Mouse (Mus musculus): ENCODE results near the gene Cyb561d1.
"Not testable (repeated sequence)": the region's sequence is repeated elsewhere in the genome, so short reads cannot be mapped to it uniquely, and the experiment has no call there.

Gene Cyb561d1

GRCm38 (mm10) chr3:108200329-108201323, at the start of gene Cyb561d1:
Cyb561d1 (minus strand) TSS chr3:108201212.
- DNase-seq = peak; percentile 86

GRCm38 (mm10) chr3:108246857-108247256, 45.8 kb upstream of the Cyb561d1 start:
- DNase-seq = no peak

GRCm38 (mm10) chr3:108241243-108241839, 40.3 kb upstream of the Cyb561d1 start:
- no peak for DNase-seq

GRCm38 (mm10) chr3:108237474-108238102, 36.6 kb upstream of the Cyb561d1 start:
- not testable (repeated sequence) for DNase-seq

GRCm38 (mm10) chr3:108231646-108232045, 30.6 kb upstream of the Cyb561d1 start:
- DNase-seq = no peak

GRCm38 (mm10) chr3:108227521-108227920, 26.5 kb upstream of the Cyb561d1 start:
- DNase-seq = no peak

- no peak for DNase-seq
Measured at GRCm38 (mm10) chr3:108226558-108227350, 25.7 kb upstream of the Cyb561d1 start, which contains the start of gene Sypl2. Sypl2 (minus strand) TSS chr3:108226648.

- no peak for DNase-seq
Measured at GRCm38 (mm10) chr3:108225711-108226557, 24.9 kb upstream of the Cyb561d1 start.

- no peak for DNase-seq
Measured at GRCm38 (mm10) chr3:108220661-108221060, 19.6 kb upstream of the Cyb561d1 start.

GRCm38 (mm10) chr3:108214734-108215133, 13.7 kb upstream of the Cyb561d1 start:
- DNase-seq = no peak

GRCm38 (mm10) chr3:108212406-108212805, 11.4 kb upstream of the Cyb561d1 start:
- DNase-seq = no peak

GRCm38 (mm10) chr3:108211845-108212244, 10.8 kb upstream of the Cyb561d1 start:
- no peak for DNase-seq

GRCm38 (mm10) chr3:108210771-108211139, 9.7 kb upstream of the Cyb561d1 start, which contains the start of gene Atxn7l2:
Atxn7l2 (minus strand) TSS chr3:108210934.
- DNase-seq = peak; percentile 59

GRCm38 (mm10) chr3:108209946-108210770, 9.1 kb upstream of the Cyb561d1 start:
- peak; percentile 94 for DNase-seq

- no peak for DNase-seq
Measured at GRCm38 (mm10) chr3:108209536-108209935, 8.5 kb upstream of the Cyb561d1 start.

GRCm38 (mm10) chr3:108209001-108209400, 8.0 kb upstream of the Cyb561d1 start:
- DNase-seq = no peak

- no peak for DNase-seq
Measured at GRCm38 (mm10) chr3:108206731-108207375, 5.8 kb upstream of the Cyb561d1 start.

GRCm38 (mm10) chr3:108205601-108206000, 4.6 kb upstream of the Cyb561d1 start:
- DNase-seq = no peak

- DNase-seq = no peak
Measured at GRCm38 (mm10) chr3:108204470-108204869, 3.5 kb upstream of the Cyb561d1 start.

Measured in right cerebral cortex, postnatal 14 days (tissue).